Mouse (Mus musculus): ENCODE results near the gene Asl. TPM values are rescaled to one million over a fixed set of nuclear protein-coding genes. Genes with fewer than 3 reads are reported as not detected.
"Not testable (repeated sequence)": the region's sequence is repeated elsewhere in the genome, so short reads cannot be mapped to it uniquely, and the experiment has no call there.

Gene Asl
- polyA plus RNA-seq, 1 experiment from 2014 or later = 15.7 TPM

DNA sequence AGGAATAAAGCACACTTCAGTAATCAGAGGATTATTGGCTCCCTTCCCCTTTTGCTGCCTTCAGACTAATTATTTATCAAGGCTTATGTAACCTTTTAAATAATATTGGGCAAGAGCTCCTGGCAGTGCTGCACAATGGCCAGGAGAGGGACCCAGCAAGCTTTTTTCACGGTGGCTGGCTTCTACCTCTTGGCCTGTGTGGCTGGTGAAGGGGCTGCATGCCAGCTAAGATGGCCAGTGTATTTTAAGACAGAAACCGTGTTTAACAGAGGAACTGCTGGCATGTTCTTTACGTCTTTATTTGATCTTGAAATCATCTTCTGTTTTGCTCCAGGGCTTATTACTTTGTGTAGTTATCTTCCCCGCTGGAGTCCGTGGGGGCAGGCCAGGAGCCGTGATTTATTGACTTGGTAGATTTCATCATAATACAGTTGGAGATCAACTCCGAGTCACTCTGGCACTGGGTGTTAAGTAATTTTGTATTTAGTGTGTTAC, 15.2 kb upstream of the Asl start:
- Histone ChIP-seq H3K4me1 (replicated peaks) (peaks cover 13% of the 10 kb centered on the region), H3K36me3 (peaks cover 43% of the 10 kb centered on the region), H3K4me3 (no peak overlapping the region), H3K4me2 (no peak overlapping the region), H3K27me3 (replicated peaks) (peaks cover 60% of the 10 kb centered on the region), H3K27ac (ENCODE audit: poor library complexity, severe bottlenecking) (no peak overlapping the region), H3K9ac (no peak overlapping the region), H3K9me3 (replicated peaks) (no peaks in the 10 kb centered on the region; the same call in 1 of the 2 replicates)
- no peak for ATAC-seq (ENCODE audit: insufficient number of reproducible peaks, low FRiP score)
- 87% methylated on average over 7 of the region's 7 CpGs for WGBS

- Histone ChIP-seq H3K36me3 (peaks cover 39% of the 10 kb centered on the region), H3K9ac (no peak overlapping the region), H3K27ac (ENCODE audit: poor library complexity, severe bottlenecking) (no peak overlapping the region), H3K9me3 (replicated peaks) (no peaks in the 10 kb centered on the region; the same call in 1 of the 2 replicates), H3K4me1 (replicated peaks) (peaks cover 13% of the 10 kb centered on the region), H3K4me2 (no peak overlapping the region), H3K4me3 (no peak overlapping the region), H3K27me3 (replicated peaks) (peaks cover 55% of the 10 kb centered on the region)
- WGBS = 90% methylated on average over 3 of the region's 3 CpGs
- no peak for ATAC-seq (ENCODE audit: insufficient number of reproducible peaks, low FRiP score)
Observed at GRCm38 (mm10) chr5:130043741-130044140, 14.7 kb upstream of the Asl start.

GRCm38 (mm10) chr5:130041262-130041661, 12.2 kb upstream of the Asl start:
- ATAC-seq (ENCODE audit: insufficient number of reproducible peaks, low FRiP score) = no peak
- Histone ChIP-seq H3K4me2 (no peak overlapping the region), H3K36me3 (peaks cover 47% of the 10 kb centered on the region), H3K27ac (ENCODE audit: poor library complexity, severe bottlenecking) (no peak overlapping the region), H3K27me3 (replicated peaks) (peaks cover 50% of the 10 kb centered on the region), H3K4me3 (no peak overlapping the region), H3K4me1 (replicated peaks) (peaks cover 5% of the 10 kb centered on the region), H3K9ac (no peak overlapping the region), H3K9me3 (replicated peaks) (no peaks in the 10 kb centered on the region; the same call in 1 of the 2 replicates)
- WGBS = 91% methylated on average over 4 of the region's 4 CpGs

GRCm38 (mm10) chr5:130040797-130041196, 11.8 kb upstream of the Asl start:
- ATAC-seq (ENCODE audit: insufficient number of reproducible peaks, low FRiP score) = no peak
- no peaks in the 10 kb centered on the region; the same call in 1 of the 2 replicates for H3K9me3 ChIP-seq (replicated peaks)
- H3K27ac ChIP-seq (ENCODE audit: poor library complexity, severe bottlenecking) = no peak overlapping the region
- no peak overlapping the region for H3K9ac ChIP-seq
- H3K4me1 ChIP-seq (replicated peaks) = peaks cover under 1% of the 10 kb centered on the region; the same call in 1 of the 2 replicates
- no peak overlapping the region for H3K4me2 ChIP-seq
- WGBS = 88% methylated on average over 4 of the region's 4 CpGs
- no peak overlapping the region for H3K4me3 ChIP-seq
- peaks cover 49% of the 10 kb centered on the region for H3K27me3 ChIP-seq (replicated peaks)
- H3K36me3 ChIP-seq = peaks cover 49% of the 10 kb centered on the region

- no peak for ATAC-seq (ENCODE audit: insufficient number of reproducible peaks, low FRiP score)
- 62% methylated on average over 19 of the region's 19 CpGs for WGBS
- Histone ChIP-seq H3K9ac (no peak overlapping the region), H3K4me1 (replicated peaks) (no peaks in the 10 kb centered on the region), H3K9me3 (replicated peaks) (no peaks in the 10 kb centered on the region; the same call in 1 of the 2 replicates), H3K36me3 (peaks cover 55% of the 10 kb centered on the region), H3K4me2 (no peak overlapping the region), H3K27ac (ENCODE audit: poor library complexity, severe bottlenecking) (no peak overlapping the region), H3K27me3 (replicated peaks) (peaks cover 24% of the 10 kb centered on the region), H3K4me3 (no peak overlapping the region)
Observed at GRCm38 (mm10) chr5:130037752-130038455, 8.9 kb upstream of the Asl start.

DNA sequence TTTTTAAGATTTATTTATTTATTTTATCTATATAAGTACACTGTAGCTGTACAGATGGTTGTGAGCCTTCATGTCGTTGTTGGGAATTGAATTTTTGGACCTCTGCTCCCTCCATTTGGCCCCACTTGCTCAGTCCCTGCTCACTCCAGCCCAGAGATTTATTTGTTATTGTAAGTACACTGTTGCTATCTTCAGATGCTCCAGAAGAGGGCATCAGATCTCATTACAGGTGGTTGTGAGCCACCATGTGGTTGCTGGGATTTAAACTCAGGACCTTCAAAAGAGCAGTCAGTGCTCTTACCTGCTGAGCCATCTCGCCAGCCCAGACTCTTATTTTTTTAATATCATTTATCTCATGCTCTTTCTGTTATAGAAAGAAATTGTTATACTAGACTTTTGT, 7.3 kb upstream of the Asl start:
- not testable (repeated sequence) for H3K27ac ChIP-seq (ENCODE audit: poor library complexity, severe bottlenecking); H3K4me1 ChIP-seq (replicated peaks); H3K9ac ChIP-seq; H3K4me3 ChIP-seq; H3K4me2 ChIP-seq; ATAC-seq (ENCODE audit: insufficient number of reproducible peaks, low FRiP score); H3K9me3 ChIP-seq (replicated peaks)
- Histone ChIP-seq H3K27me3 (replicated peaks) (peaks cover 15% of the 10 kb centered on the region), H3K36me3 (peaks cover 41% of the 10 kb centered on the region)
- WGBS = 72% methylated on average over 2 of the region's 2 CpGs

DNA sequence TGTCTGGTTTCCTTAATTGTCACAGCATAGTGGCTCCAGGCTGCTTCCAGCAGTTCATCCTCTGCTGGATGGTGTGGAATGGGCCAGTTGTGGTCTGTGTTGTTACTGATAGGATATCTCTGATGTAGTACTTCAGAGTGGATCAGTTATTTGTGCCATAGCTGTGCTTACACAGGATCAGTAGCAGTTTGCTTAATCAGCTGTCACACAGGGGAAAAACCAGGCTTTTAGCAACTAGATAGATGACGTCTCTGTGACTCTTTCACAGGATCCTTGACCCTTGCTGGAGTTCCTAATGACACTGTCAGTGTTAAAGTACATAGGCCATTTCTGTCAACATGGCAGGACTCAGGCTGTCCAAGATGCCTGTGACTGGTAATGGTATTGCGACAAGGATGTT, 4.8 kb upstream of the Asl start:
- H3K4me2 ChIP-seq = no peak overlapping the region
- ATAC-seq (ENCODE audit: insufficient number of reproducible peaks, low FRiP score) = no peak
- no peaks in the 10 kb centered on the region for H3K9me3 ChIP-seq (replicated peaks)
- H3K9ac ChIP-seq = no peak overlapping the region
- no peaks in the 10 kb centered on the region for H3K27me3 ChIP-seq (replicated peaks)
- 63% methylated on average over 2 of the region's 2 CpGs for WGBS
- H3K36me3 ChIP-seq = peaks cover 26% of the 10 kb centered on the region
- no peak overlapping the region for H3K4me3 ChIP-seq
- no peak overlapping the region for H3K27ac ChIP-seq (ENCODE audit: poor library complexity, severe bottlenecking)
- H3K4me1 ChIP-seq (replicated peaks) = peaks cover 5% of the 10 kb centered on the region

GRCm38 (mm10) chr5:130031410-130032390, 2.7 kb upstream of the Asl start:
- WGBS = 92% methylated on average over 19 of the region's 19 CpGs
- H3K4me1 ChIP-seq (replicated peaks) = peaks cover 5% of the 10 kb centered on the region
- no peak overlapping the region for H3K4me3 ChIP-seq
- H3K9me3 ChIP-seq (replicated peaks) = no peaks in the 10 kb centered on the region
- H3K27ac ChIP-seq (ENCODE audit: poor library complexity, severe bottlenecking) = no peak overlapping the region
- no peak for ATAC-seq (ENCODE audit: insufficient number of reproducible peaks, low FRiP score)
- peaks cover 14% of the 10 kb centered on the region for H3K36me3 ChIP-seq
- H3K4me2 ChIP-seq = no peak overlapping the region
- no peak overlapping the region for H3K9ac ChIP-seq
- peaks cover 7% of the 10 kb centered on the region for H3K27me3 ChIP-seq (replicated peaks)

GRCm38 (mm10) chr5:130027696-130028095, 1.4 kb downstream of the Asl start:
- no peak overlapping the region for H3K9ac ChIP-seq
- H3K4me3 ChIP-seq = no peak overlapping the region
- H3K4me2 ChIP-seq = no peak overlapping the region
- ATAC-seq (ENCODE audit: insufficient number of reproducible peaks, low FRiP score) = no peak
- WGBS = 82% methylated on average over 7 of the region's 7 CpGs
- H3K4me1 ChIP-seq (replicated peaks) = peaks cover 9% of the 10 kb centered on the region
- H3K36me3 ChIP-seq = no peaks in the 10 kb centered on the region
- H3K27ac ChIP-seq (ENCODE audit: poor library complexity, severe bottlenecking) = no peak overlapping the region
- H3K27me3 ChIP-seq (replicated peaks) = peaks cover 10% of the 10 kb centered on the region
- no peaks in the 10 kb centered on the region for H3K9me3 ChIP-seq (replicated peaks)

DNA sequence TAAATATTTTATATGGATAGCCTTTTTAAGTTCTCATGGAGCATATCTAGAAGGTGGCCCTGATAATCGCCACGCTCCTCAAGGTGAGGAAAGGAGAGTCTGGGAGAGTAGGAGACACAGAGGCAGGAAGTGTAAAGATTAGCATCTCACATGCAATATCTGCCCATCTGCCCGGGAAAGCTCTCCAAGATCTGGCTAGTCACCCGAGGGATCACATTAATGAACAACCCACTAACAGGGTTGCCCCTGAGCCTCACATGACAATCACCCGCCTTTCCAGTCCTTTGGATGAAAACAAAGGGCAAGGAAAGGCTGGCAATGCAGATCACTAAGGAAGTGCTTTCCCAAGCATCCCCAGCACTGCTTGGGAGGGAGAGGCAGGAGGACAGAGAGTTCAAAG, 1.9 kb downstream of the Asl start:
- ATAC-seq (ENCODE audit: insufficient number of reproducible peaks, low FRiP score) = no peak
- Histone ChIP-seq H3K9ac (no peak overlapping the region), H3K4me1 (replicated peaks) (peaks cover 9% of the 10 kb centered on the region), H3K36me3 (no peaks in the 10 kb centered on the region), H3K4me3 (no peak overlapping the region), H3K9me3 (replicated peaks) (no peaks in the 10 kb centered on the region), H3K27me3 (replicated peaks) (peaks cover 10% of the 10 kb centered on the region), H3K4me2 (no peak overlapping the region), H3K27ac (ENCODE audit: poor library complexity, severe bottlenecking) (no peak overlapping the region)
- WGBS = 69% methylated on average over 5 of the region's 5 CpGs
